Comparison of ENCODE assay signal across 9 mouse cellular contexts in the genomic region with DNA sequence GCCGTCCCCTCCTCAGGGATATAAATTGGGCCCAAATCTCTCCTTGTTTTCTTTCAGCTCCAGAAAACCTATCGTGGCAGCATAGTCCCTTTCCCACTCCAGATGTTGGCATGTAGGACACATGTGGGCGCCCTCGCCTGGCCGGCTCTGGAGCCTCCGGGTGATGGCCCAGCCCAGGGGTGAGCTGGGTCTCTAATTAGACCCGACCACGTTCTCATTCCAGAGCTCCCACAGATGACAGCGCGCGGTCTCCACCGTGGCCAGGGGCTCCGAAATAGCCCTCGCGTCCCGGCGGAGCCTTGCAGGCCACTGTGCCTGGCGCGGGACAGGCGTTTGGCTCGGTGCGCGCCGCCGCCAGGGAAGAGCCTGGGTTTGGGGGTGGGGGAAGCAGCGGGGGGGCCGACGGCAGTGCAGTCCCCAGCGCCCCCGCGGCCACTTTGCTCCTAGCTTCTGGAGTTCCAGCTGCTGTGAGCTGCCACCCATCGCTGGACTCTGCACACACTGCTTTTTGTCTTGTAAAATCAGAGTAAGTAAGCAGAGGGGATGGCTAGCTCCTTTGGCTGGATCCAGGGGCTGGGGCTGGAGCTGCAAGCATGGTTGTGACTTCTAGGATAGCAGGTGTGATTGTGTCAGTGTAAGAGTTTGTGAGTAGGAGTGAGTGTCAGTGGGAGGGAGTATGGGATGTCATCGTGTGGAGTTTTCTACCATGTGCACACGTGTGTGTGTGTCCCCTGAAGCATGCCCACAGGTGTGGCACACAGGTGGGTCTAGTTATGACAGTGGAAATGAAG. TPM values are rescaled to one million over a fixed set of nuclear protein-coding genes. Genes with fewer than 3 reads are reported as not detected.
DNase-seq lines count a peak whose midpoint lies in the region; ATAC-seq and TF ChIP-seq lines count a peak whose summit lies in the region.
"Had no signal": no experiment of that assay in that cellular context is flagged by ENCODE, and none has a peak within 500 bp of the region (broad histone marks: within the 10 kb centered on the region; RNA-seq: fewer than 3 reads in every experiment).

No protein-coding gene starts in this region.

- no peak overlapping the region; the same call in 1 of the 2 replicates for H3K4me3 ChIP-seq in embryonic fibroblast, embryonic 13.5 days (ENCODE audit: insufficient read depth, low read length)
- H3K4me3 ChIP-seq in hindbrain, embryonic 15.5 days: peak overlapping the region; percentile 41
- peak overlapping the region; percentile 36 for H3K4me3 ChIP-seq in liver, embryonic 11.5 days (ENCODE audit: low read depth, low read length)

- no peak for TF ChIP-seq POLR2A in embryonic fibroblast, embryonic 13.5 days (IDR thresholded peaks at IDR 0.05; ENCODE audit: low read depth, low read length)

- no peak overlapping the region for H3K27ac ChIP-seq in embryonic fibroblast, embryonic 13.5 days (ENCODE audit: insufficient read depth, low read length)
- no peak overlapping the region for H3K27ac ChIP-seq in hindbrain, embryonic 15.5 days (replicated peaks)
- H3K27ac ChIP-seq in liver, embryonic 11.5 days (ENCODE audit: low read depth, low read length): no peak overlapping the region

- H3K4me1 ChIP-seq in embryonic fibroblast, embryonic 13.5 days (ENCODE audit: control insufficient read depth, insufficient read depth, low read length): peaks cover 2% of the 10 kb centered on the region; the same call in 1 of the 2 replicates
- peaks cover 14% of the 10 kb centered on the region for H3K4me1 ChIP-seq in hindbrain, embryonic 15.5 days (replicated peaks)
- H3K4me1 ChIP-seq in liver, embryonic 11.5 days (replicated peaks; ENCODE audit: control insufficient read depth, insufficient read depth, low read length): no peaks in the 10 kb centered on the region

- DNase-seq in ovary, postnatal 36 days (ENCODE audit: low spot score): peak; percentile 17
- DNase-seq in ovary, postnatal 14 days (ENCODE audit: low spot score): no peak
- no peak for DNase-seq in liver, embryonic 11.5 days (ENCODE audit: low spot score)
- DNase-seq in retina, postnatal 1 day: peak; percentile 54
- DNase-seq in cerebellum, adult 8-10 months: no peak

- 0 out of 2 replicates have a peak, but pooled peaks have one; percentile 17 for TF ChIP-seq CTCF in embryonic fibroblast, embryonic 13.5 days (IDR thresholded peaks at IDR 0.05; ENCODE audit: borderline replicate concordance, insufficient read depth, low read length)

- peak; percentile 79 for ATAC-seq in hindbrain, embryonic 15.5 days (ENCODE audit: low FRiP score, low read depth)
- no peak for ATAC-seq in liver, embryonic 11.5 days (replicated peaks; ENCODE audit: low FRiP score)
- ATAC-seq in monocyte, adult 5-6 weeks (replicated peaks; ENCODE audit: insufficient number of reproducible peaks, low FRiP score, low TSS enrichment, poor library complexity, severe bottlenecking): no peak

- WGBS in hindbrain, embryonic 15.5 days: 5% methylated on average over 32 of the region's 34 CpGs
- WGBS in liver, embryonic 11.5 days: 8% methylated on average over 34 of the region's 34 CpGs

- H3K36me3 ChIP-seq in hindbrain, embryonic 15.5 days: no peaks in the 10 kb centered on the region
- no peaks in the 10 kb centered on the region for H3K36me3 ChIP-seq in liver, embryonic 11.5 days (ENCODE audit: control insufficient read depth, insufficient read depth, low read length)

- peak overlapping the region; percentile 44 for H3K9ac ChIP-seq in hindbrain, embryonic 15.5 days
- H3K9ac ChIP-seq in liver, embryonic 11.5 days (ENCODE audit: low read depth, low read length): no peak overlapping the region

- H3K27me3 ChIP-seq in hindbrain, embryonic 15.5 days: 0 out of 2 replicates have a peak, but pooled peaks cover 3% of the 10 kb centered on the region
- peaks cover 10% of the 10 kb centered on the region for H3K27me3 ChIP-seq in liver, embryonic 11.5 days (replicated peaks; ENCODE audit: control insufficient read depth, insufficient read depth, low read length)

- no peaks in the 10 kb centered on the region for H3K9me3 ChIP-seq in hindbrain, embryonic 15.5 days
- no peaks in the 10 kb centered on the region for H3K9me3 ChIP-seq in liver, embryonic 11.5 days (ENCODE audit: control insufficient read depth, low read length)

- H3K4me2 ChIP-seq in hindbrain, embryonic 15.5 days: peak overlapping the region; percentile 86
- peak overlapping the region; percentile 62 for H3K4me2 ChIP-seq in liver, embryonic 11.5 days

RNA-seq across cellular contexts. Expression of gene Insc, which starts 2.2 kb away (rescaled TPM):
- 1.5 and 9.2 TPM in 2 replicates for polyA plus RNA-seq in embryonic fibroblast, embryonic 13.5 days (2011; ENCODE audit: insufficient read length, low read depth, missing spikeins)
- polyA plus RNA-seq in hindbrain, embryonic 15.5 days (2015; fragmentation: Nextera tagmentation; extraction: Ambion mirVana): 3.6 and 4.6 TPM in 2 replicates
- polyA plus RNA-seq in liver, embryonic 11.5 days (2014; fragmentation: Nextera tagmentation; extraction: Ambion mirVana): 1.6 and 2.3 TPM in 2 replicates
- total RNA-seq in monocyte, adult 5-6 weeks (2017): not detected in 3 replicates

RNA-seq across cellular contexts. Expression of gene Calcb, which starts 27.2 kb away (rescaled TPM):
- polyA plus RNA-seq in embryonic fibroblast, embryonic 13.5 days (2011; ENCODE audit: insufficient read length, low read depth, missing spikeins): 0.76 TPM in 1 of 2 replicates, not detected in the other
- polyA plus RNA-seq in hindbrain, embryonic 15.5 days (2015; fragmentation: Nextera tagmentation; extraction: Ambion mirVana): 4.5 and 6.9 TPM in 2 replicates
- not detected in 2 replicates for polyA plus RNA-seq in liver, embryonic 11.5 days (2014; fragmentation: Nextera tagmentation; extraction: Ambion mirVana)
- total RNA-seq in monocyte, adult 5-6 weeks (2017): not detected in 3 replicates
- total RNA-seq: left cerebral cortex, postnatal 10 days had no signal

Comparison
In these comparisons a context has a peak if more than half of its experiments do, and no peak if none do; other contexts are left out.
1. DNase-seq: peak in ovary, postnatal 36 days (single experiment) and retina, postnatal 1 day (single experiment); none in ovary, postnatal 14 days (single experiment), liver, embryonic 11.5 days (single experiment) and cerebellum, adult 8-10 months (single experiment).